Mouse (Mus musculus): ENCODE data around the gene Ggt7. TPM values are rescaled to one million over a fixed set of nuclear protein-coding genes. Genes with fewer than 3 reads are reported as not detected.
"Not testable (repeated sequence)": the region's sequence is repeated elsewhere in the genome, so short reads cannot be mapped to it uniquely, and the experiment has no call there.

The Ggt7 gene
- polyA plus RNA-seq, 1 experiment, result 42.8 TPM

DNA sequence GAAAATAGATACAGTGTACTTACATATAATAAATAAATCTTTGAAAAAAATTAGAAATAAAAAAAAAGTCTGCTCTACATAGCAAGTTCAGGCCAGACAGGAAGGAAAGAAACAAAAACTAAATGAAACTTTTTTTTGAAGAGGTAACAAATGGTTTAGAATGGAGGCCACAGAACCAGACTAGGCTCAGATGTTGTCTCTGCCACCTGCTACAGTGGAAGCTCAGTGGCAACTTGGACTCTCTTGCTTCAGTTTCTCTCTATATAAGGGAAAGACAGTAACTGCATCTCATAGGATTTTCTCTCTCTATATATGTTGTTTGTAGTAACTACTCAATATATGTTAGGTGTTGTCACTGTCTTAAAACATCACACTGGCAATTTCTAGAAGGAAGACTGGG lies 34.3 kb upstream of the Ggt7 start:
- H3K36me3 ChIP-seq (ENCODE audit: control insufficient read depth, insufficient read depth, low read length), result no peaks in the 10 kb centered on the region
- H3K27ac ChIP-seq (ENCODE audit: control insufficient read depth, insufficient read depth, low read length), result peak overlapping the region; percentile 94
- peak; percentile 14 for DNase-seq
- peaks cover 22% of the 10 kb centered on the region for H3K4me1 ChIP-seq (replicated peaks; ENCODE audit: control insufficient read depth, insufficient read depth, low read length)
- no peak overlapping the region for H3K4me3 ChIP-seq (ENCODE audit: control insufficient read depth, insufficient read depth, low read length)
- no peaks in the 10 kb centered on the region for H3K27me3 ChIP-seq (ENCODE audit: control insufficient read depth, insufficient read depth, low read length)
- TF ChIP-seq CTCF (IDR thresholded peaks at IDR 0.05; ENCODE audit: borderline replicate concordance, control insufficient read depth, extremely low read depth, insufficient read depth, low read length, poor library complexity) (no peak), POLR2A (IDR thresholded peaks at IDR 0.05; ENCODE audit: control insufficient read depth, extremely low read depth, insufficient read depth, low read length, poor library complexity) (no peak)

DNA sequence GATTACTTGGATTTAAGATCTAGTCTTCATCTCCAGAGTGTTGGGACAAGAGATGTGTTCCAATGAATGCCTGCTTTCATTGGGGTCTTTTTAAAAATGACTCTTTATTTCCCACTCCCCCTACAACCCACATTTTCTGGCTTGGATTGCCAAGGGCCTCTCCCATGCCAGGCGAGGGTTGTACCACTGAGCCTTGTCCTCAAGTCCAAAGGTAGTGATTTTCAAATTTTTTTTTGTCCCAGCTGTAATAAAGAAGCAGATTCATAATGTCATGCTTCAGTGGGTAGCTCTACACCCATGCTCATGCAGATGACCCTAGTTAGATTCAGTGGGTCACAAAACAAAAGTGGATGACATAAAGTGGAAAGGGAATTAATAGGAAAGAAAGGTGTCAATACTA lies 28.9 kb upstream of the Ggt7 start:
- DNase-seq, result no peak
- 93% methylated on average over 1 of the region's 1 CpGs for WGBS
- Histone ChIP-seq H3K27me3 (ENCODE audit: control insufficient read depth, insufficient read depth, low read length) (no peaks in the 10 kb centered on the region), H3K4me1 (replicated peaks; ENCODE audit: control insufficient read depth, insufficient read depth, low read length) (peaks cover 8% of the 10 kb centered on the region), H3K27ac (ENCODE audit: control insufficient read depth, insufficient read depth, low read length) (no peak overlapping the region), H3K4me3 (ENCODE audit: control insufficient read depth, insufficient read depth, low read length) (no peak overlapping the region), H3K36me3 (ENCODE audit: control insufficient read depth, insufficient read depth, low read length) (no peaks in the 10 kb centered on the region)
- TF ChIP-seq CTCF (IDR thresholded peaks at IDR 0.05; ENCODE audit: borderline replicate concordance, control insufficient read depth, extremely low read depth, insufficient read depth, low read length, poor library complexity) (no peak), POLR2A (IDR thresholded peaks at IDR 0.05; ENCODE audit: control insufficient read depth, extremely low read depth, insufficient read depth, low read length, poor library complexity) (no peak)

DNA sequence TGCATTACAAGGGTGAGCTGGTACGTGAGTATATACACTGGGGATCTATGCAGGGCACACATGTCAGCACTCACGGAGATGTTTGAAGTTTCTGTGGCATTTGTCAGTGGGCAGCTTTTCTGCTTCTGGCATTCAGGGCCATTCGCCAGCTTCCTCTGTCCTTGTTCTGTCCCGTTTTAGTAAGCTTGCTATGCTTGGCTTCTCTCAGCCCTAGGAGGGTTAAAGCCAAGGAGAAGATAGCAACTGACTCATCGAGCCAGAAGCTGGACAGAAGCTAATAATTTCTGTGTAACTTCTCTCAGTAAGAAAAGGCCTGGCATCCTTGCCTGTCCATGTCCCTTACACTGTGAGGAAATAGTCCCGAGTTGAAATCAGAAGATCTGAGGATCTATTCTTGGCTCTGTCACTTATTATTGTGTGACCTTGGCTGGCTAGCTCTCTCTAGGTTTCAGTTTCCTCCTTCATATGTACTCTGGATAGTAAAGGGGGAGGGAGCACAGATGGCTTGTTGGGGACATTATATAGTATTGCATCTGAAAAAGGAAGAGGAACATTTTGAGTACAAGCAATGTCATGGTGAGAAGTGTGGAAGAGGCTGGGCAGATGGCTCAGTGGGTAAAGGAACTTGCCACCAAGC lies 22.9 kb upstream of the Ggt7 start:
- Histone ChIP-seq H3K27me3 (ENCODE audit: control insufficient read depth, insufficient read depth, low read length) (no peaks in the 10 kb centered on the region), H3K36me3 (ENCODE audit: control insufficient read depth, insufficient read depth, low read length) (no peaks in the 10 kb centered on the region), H3K4me1 (replicated peaks; ENCODE audit: control insufficient read depth, insufficient read depth, low read length) (no peaks in the 10 kb centered on the region), H3K27ac (ENCODE audit: control insufficient read depth, insufficient read depth, low read length) (no peak overlapping the region), H3K4me3 (ENCODE audit: control insufficient read depth, insufficient read depth, low read length) (no peak overlapping the region)
- 67% methylated on average over 6 of the region's 6 CpGs for WGBS
- no peak for TF ChIP-seq POLR2A (IDR thresholded peaks at IDR 0.05; ENCODE audit: control insufficient read depth, extremely low read depth, insufficient read depth, low read length, poor library complexity)
- no peak for TF ChIP-seq CTCF (IDR thresholded peaks at IDR 0.05; ENCODE audit: borderline replicate concordance, control insufficient read depth, extremely low read depth, insufficient read depth, low read length, poor library complexity)
- DNase-seq, result no peak

DNA sequence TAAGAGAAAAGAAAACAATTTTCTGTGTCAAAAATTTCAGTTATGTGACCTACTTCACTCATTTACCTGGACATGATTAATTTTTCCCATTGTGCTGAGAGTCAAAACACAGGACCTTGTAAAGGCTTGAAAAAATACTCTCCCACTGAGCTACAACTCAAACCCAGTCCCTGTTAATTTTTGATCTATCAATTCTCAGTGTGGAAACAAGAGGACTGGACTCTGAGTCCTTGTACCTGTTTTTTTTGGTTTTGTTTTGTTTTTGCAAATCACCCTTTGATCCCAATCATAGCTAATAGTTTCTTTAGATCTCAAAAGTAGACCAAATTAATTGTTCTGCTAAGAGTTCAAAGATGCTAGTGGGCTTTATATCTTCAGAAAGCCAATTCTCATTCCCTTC lies 21.7 kb upstream of the Ggt7 start:
- TF ChIP-seq CTCF (IDR thresholded peaks at IDR 0.05; ENCODE audit: borderline replicate concordance, control insufficient read depth, extremely low read depth, insufficient read depth, low read length, poor library complexity) (no peak), POLR2A (IDR thresholded peaks at IDR 0.05; ENCODE audit: control insufficient read depth, extremely low read depth, insufficient read depth, low read length, poor library complexity) (no peak)
- no peak for DNase-seq
- Histone ChIP-seq H3K36me3 (ENCODE audit: control insufficient read depth, insufficient read depth, low read length) (no peaks in the 10 kb centered on the region), H3K4me3 (ENCODE audit: control insufficient read depth, insufficient read depth, low read length) (no peak overlapping the region), H3K27me3 (ENCODE audit: control insufficient read depth, insufficient read depth, low read length) (no peaks in the 10 kb centered on the region), H3K4me1 (replicated peaks; ENCODE audit: control insufficient read depth, insufficient read depth, low read length) (no peaks in the 10 kb centered on the region), H3K27ac (ENCODE audit: control insufficient read depth, insufficient read depth, low read length) (no peak overlapping the region)

DNA sequence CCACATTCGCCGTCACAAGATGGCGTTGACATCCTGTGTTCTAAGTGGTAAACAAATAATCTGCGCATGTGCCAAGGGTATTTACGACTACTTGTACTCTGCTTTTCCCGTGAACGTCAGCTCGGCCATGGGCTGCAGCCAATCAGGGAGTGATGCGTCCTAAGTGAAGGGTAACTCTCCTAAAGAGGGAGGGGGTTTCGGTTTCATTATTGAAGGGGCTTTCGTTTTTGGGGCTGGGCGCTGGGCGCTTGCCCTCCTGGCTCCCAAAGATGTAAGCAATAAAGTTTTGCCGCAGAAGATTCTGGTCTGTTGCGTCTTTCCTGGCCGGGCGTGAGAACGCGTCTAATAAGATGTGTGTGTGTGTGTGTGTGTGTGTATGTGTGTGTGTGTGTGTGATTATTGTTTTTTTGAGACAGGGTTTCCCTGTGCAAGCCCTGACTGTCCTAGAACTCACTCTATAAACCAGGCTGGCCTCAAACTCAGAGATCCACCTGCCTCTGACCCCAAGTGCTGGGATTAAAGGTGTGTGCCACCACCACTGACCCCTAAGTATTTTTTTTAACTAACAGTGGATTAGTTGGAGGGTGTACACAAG lies 20.5 kb upstream of the Ggt7 start:
- Histone ChIP-seq H3K4me3 (ENCODE audit: control insufficient read depth, insufficient read depth, low read length) (peak overlapping the region; percentile 48), H3K27ac (ENCODE audit: control insufficient read depth, insufficient read depth, low read length) (peak overlapping the region; percentile 92)
- 73% methylated on average over 19 of the region's 19 CpGs for WGBS
- DNase-seq; H3K36me3 ChIP-seq (ENCODE audit: control insufficient read depth, insufficient read depth, low read length); H3K4me1 ChIP-seq (replicated peaks; ENCODE audit: control insufficient read depth, insufficient read depth, low read length); H3K27me3 ChIP-seq (ENCODE audit: control insufficient read depth, insufficient read depth, low read length): not testable (repeated sequence)

DNA sequence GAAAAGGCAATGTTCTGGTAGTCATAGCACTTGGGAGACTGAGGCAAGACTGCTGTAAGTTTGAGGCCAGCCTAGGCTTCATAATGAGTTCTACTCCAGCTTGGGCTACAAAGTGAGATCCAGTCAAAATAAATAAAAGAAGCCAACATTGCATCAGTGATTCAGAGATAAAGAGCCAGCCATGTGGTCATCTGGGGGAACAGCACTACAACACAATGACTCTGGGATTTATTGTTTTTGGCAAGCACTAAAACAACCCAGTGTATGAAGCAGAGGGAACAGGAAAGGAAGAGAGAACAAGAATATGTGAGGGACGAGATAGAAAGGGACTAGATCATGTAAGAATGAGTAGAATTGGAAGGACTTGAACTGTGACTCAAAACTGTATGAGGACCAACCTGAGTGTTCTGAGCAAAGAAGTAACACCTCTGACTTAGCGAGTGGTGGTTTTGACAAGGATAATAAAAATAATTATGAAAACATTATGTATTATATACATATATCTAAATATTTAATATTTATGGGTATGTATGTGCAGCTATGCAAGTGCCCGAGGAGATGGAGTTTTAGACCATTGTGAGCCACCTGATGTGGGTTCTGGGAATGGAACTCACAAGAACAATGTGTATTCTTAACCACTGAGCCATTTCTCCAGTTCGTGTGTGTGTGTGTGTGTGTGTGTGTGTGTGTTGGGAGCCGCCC lies 19.9 kb upstream of the Ggt7 start:
- H3K4me3 ChIP-seq (ENCODE audit: control insufficient read depth, insufficient read depth, low read length), result no peak overlapping the region
- WGBS, result 79% methylated on average over 5 of the region's 5 CpGs

More for the DNA sequence above, 19.9 kb upstream of the Ggt7 start:
- no peak for DNase-seq
- H3K27me3 ChIP-seq (ENCODE audit: control insufficient read depth, insufficient read depth, low read length), result no peaks in the 10 kb centered on the region
- TF ChIP-seq CTCF (IDR thresholded peaks at IDR 0.05; ENCODE audit: borderline replicate concordance, control insufficient read depth, extremely low read depth, insufficient read depth, low read length, poor library complexity) (no peak), POLR2A (IDR thresholded peaks at IDR 0.05; ENCODE audit: control insufficient read depth, extremely low read depth, insufficient read depth, low read length, poor library complexity) (no peak)
- no peak overlapping the region; the same call in 1 of the 2 replicates for H3K27ac ChIP-seq (ENCODE audit: control insufficient read depth, insufficient read depth, low read length)
- no peaks in the 10 kb centered on the region for H3K4me1 ChIP-seq (replicated peaks; ENCODE audit: control insufficient read depth, insufficient read depth, low read length)
- no peaks in the 10 kb centered on the region for H3K36me3 ChIP-seq (ENCODE audit: control insufficient read depth, insufficient read depth, low read length)

Measured in thymus, adult 2 months (tissue).